Mouse (Mus musculus): ENCODE measurements around the gene Phf14. TPM values are rescaled to one million over a fixed set of nuclear protein-coding genes. Genes with fewer than 3 reads are reported as not detected.
"Not testable (repeated sequence)": the region's sequence is repeated elsewhere in the genome, so short reads cannot be mapped to it uniquely, and the experiment has no call there.

The Phf14 gene
- polyA plus RNA-seq, 1 experiment from 2014 or later, result 109 TPM

DNA sequence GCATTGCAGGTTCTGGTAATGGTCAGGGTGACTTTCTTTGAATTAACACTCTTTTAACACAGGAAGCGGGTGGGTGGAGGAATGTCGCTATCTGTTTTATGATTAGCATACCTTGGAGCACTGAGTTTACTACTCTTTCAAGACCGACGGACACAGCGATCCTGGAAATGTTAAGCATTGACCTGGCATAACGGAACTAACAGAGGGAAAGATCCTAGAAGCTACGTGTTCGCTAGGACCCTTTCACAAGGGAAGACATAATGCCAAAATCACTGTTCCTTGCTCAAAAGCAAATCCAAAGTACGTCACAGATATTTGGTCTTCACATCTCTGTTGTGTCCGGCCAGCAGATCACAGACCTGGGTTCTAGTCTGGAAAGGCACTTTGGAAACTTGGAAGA, 199.7 kb downstream of the Phf14 start:
- no peak for ATAC-seq (ENCODE audit: low FRiP score)

DNA sequence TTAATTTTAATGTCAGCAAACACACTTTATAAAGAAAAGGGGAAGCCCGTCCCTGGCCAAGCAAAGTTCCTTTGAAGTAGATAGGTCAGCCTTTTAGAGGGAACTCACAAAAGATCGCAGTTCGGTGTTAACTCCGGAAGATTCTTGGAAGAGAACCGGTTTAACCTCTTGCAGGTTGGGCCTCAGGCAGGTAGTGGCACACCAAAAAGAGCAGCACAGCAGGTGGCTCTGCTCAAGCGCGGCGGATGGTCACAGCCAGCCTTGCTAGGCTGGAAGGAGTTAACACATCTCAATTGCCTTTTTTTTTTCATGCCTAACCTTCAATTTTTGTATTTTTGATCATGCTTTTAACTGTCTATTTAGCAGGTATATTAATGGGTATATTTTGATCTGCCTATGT, 200.2 kb downstream of the Phf14 start:
- no peak for ATAC-seq (ENCODE audit: low FRiP score)
- Histone ChIP-seq H3K4me1 (replicated peaks) (no peaks in the 10 kb centered on the region), H3K27ac (no peak overlapping the region), H3K36me3 (no peaks in the 10 kb centered on the region), H3K9ac (no peak overlapping the region), H3K4me2 (no peak overlapping the region), H3K27me3 (no peaks in the 10 kb centered on the region), H3K9me3 (no peaks in the 10 kb centered on the region), H3K4me3 (no peak overlapping the region)
- WGBS, result 28% methylated on average over 8 of the region's 8 CpGs

More for the DNA sequence above, 199.7 kb downstream of the Phf14 start:
- Histone ChIP-seq H3K4me2 (no peak overlapping the region), H3K4me3 (no peak overlapping the region), H3K9me3 (no peaks in the 10 kb centered on the region), H3K36me3 (no peaks in the 10 kb centered on the region), H3K9ac (no peak overlapping the region), H3K27me3 (no peaks in the 10 kb centered on the region), H3K4me1 (replicated peaks) (no peaks in the 10 kb centered on the region), H3K27ac (no peak overlapping the region)
- WGBS, result 76% methylated on average over 10 of the region's 10 CpGs

DNA sequence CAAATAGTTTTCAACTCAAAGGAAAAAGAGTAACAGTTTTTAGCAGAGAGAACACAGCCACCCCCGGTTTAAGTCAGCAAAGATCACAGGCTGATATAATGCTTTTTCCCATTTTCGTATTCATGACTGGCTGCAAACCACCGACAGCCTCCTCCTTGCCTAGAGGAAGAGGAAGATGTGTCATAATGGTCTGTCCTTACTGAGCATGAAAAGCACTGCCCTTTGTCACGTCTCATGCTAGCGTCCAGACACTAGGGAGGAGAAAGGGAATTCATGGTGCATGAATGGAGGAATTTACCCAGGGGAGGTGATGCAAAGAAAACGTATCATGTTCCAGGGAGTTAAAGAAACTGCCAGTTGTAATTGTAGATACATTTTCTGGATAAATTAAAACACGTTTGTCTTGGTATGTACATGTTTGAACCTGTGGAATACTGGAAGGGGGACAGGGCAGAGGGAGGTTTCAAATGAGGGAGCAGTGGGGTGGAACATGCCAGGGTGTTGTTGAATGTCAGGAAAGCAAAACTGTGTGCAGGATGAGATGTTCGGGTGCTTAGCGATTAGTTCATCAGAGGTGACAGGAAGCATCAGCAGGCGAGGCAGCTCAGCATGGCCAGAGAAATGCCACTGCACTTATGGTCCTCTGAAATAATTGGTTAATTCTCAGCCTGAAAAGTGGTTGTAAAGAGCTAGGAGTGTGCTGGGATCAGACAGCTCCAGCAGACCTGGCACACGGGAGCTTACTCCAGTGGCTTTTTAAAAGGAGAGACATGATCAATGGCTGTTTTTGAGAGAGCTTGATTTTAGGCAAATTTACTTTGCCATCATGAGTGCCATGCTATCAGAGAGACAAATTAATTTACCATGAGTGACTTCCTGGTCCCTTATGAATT, 209.6 kb downstream of the Phf14 start:
- Histone ChIP-seq H3K27ac (peak overlapping the region; percentile 83), H3K9me3 (no peaks in the 10 kb centered on the region), H3K27me3 (no peaks in the 10 kb centered on the region), H3K36me3 (no peaks in the 10 kb centered on the region), H3K4me3 (no peak overlapping the region), H3K4me2 (peak overlapping the region; percentile 44), H3K4me1 (replicated peaks) (peaks cover 26% of the 10 kb centered on the region), H3K9ac (peak overlapping the region; percentile 24; the same call in 1 of the 2 replicates)
- WGBS, result 27% methylated on average over 11 of the region's 11 CpGs
- peak; percentile 41 for ATAC-seq (ENCODE audit: low FRiP score)

GRCm38 (mm10) chr6:12117819-12118570, 210.4 kb downstream of the Phf14 start:
- 24% methylated on average over 9 of the region's 9 CpGs for WGBS
- no peaks in the 10 kb centered on the region for H3K9me3 ChIP-seq
- peak overlapping the region; percentile 83 for H3K27ac ChIP-seq
- peak overlapping the region; percentile 6; the same call in 1 of the 2 replicates for H3K4me3 ChIP-seq
- H3K27me3 ChIP-seq, result no peaks in the 10 kb centered on the region
- peak overlapping the region; percentile 25 for H3K9ac ChIP-seq
- ATAC-seq (ENCODE audit: low FRiP score), result peak; percentile 87
- peaks cover 26% of the 10 kb centered on the region for H3K4me1 ChIP-seq (replicated peaks)
- peak overlapping the region; percentile 44 for H3K4me2 ChIP-seq
- H3K36me3 ChIP-seq, result no peaks in the 10 kb centered on the region

- no peak for ATAC-seq (ENCODE audit: low FRiP score)
- peaks cover 9% of the 10 kb centered on the region for H3K4me1 ChIP-seq (replicated peaks)
- no peak overlapping the region for H3K4me3 ChIP-seq
- no peaks in the 10 kb centered on the region for H3K36me3 ChIP-seq
- H3K27me3 ChIP-seq, result no peaks in the 10 kb centered on the region
- no peak overlapping the region for H3K27ac ChIP-seq
- H3K9me3 ChIP-seq, result no peaks in the 10 kb centered on the region
- H3K9ac ChIP-seq, result no peak overlapping the region
- no peak overlapping the region for H3K4me2 ChIP-seq
Observed at GRCm38 (mm10) chr6:12122759-12123158, 215.2 kb downstream of the Phf14 start.

GRCm38 (mm10) chr6:12125031-12125803, 217.6 kb downstream of the Phf14 start:
- Histone ChIP-seq H3K36me3 (no peaks in the 10 kb centered on the region), H3K4me3 (no peak overlapping the region), H3K27ac (peak overlapping the region; percentile 56; the same call in 1 of the 2 replicates), H3K27me3 (no peaks in the 10 kb centered on the region), H3K9ac (no peak overlapping the region), H3K9me3 (no peaks in the 10 kb centered on the region), H3K4me2 (0 out of 2 replicates have a peak overlapping the region, but pooled peaks have one; percentile 11), H3K4me1 (replicated peaks) (no peaks in the 10 kb centered on the region)
- 31% methylated on average over 17 of the region's 17 CpGs for WGBS
- peak; percentile 85 for ATAC-seq (ENCODE audit: low FRiP score)

GRCm38 (mm10) chr6:12126601-12127000, 219.0 kb downstream of the Phf14 start:
- not testable (repeated sequence) for H3K9ac ChIP-seq; H3K4me3 ChIP-seq; H3K36me3 ChIP-seq; ATAC-seq (ENCODE audit: low FRiP score); H3K4me2 ChIP-seq; H3K27ac ChIP-seq; H3K9me3 ChIP-seq; H3K4me1 ChIP-seq (replicated peaks); H3K27me3 ChIP-seq
- whole genome bisulfite sequencing, result 85% methylated on average over 7 of the region's 7 CpGs

DNA sequence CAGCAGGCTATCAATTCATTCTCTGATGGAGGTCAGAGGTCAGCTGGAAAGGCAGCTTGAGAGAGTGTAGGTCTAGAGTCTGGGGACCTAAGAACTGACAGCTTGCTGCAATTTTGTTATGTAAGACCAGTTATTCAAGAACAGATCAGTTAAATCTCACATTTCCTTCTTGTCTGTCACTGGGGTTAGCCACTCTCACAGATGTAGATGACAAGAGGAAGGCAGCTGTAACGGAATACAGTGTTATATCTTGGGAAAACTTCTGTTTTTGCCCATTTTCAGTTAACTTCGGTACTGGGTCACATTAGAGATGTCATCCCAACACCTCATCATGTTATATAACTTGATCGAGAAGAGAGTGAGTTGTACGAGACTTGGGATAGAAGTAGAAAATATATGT, 219.7 kb downstream of the Phf14 start:
- Histone ChIP-seq H3K36me3 (no peaks in the 10 kb centered on the region), H3K4me1 (replicated peaks) (no peaks in the 10 kb centered on the region), H3K27me3 (no peaks in the 10 kb centered on the region), H3K4me3 (no peak overlapping the region), H3K4me2 (no peak overlapping the region), H3K9ac (no peak overlapping the region), H3K27ac (no peak overlapping the region), H3K9me3 (no peaks in the 10 kb centered on the region)
- 91% methylated on average over 4 of the region's 4 CpGs for WGBS
- ATAC-seq (ENCODE audit: low FRiP score), result no peak

Other genes starting within 250 kb of the Phf14 start
- gene Ndufa4, start 312 bp upstream of the Phf14 start, polyA plus RNA-seq (2015; fragmentation: Nextera tagmentation; extraction: Ambion mirVana), result 1,088 and 1,091 TPM in 2 replicates